Mouse (Mus musculus): Measurements from ENCODE around the gene Dph1. TPM values are rescaled to one million over a fixed set of nuclear protein-coding genes. Genes with fewer than 3 reads are reported as not detected.

Gene Dph1
- polyA plus RNA-seq, 1 experiment from 2014 or later, result 10.9 TPM

DNA sequence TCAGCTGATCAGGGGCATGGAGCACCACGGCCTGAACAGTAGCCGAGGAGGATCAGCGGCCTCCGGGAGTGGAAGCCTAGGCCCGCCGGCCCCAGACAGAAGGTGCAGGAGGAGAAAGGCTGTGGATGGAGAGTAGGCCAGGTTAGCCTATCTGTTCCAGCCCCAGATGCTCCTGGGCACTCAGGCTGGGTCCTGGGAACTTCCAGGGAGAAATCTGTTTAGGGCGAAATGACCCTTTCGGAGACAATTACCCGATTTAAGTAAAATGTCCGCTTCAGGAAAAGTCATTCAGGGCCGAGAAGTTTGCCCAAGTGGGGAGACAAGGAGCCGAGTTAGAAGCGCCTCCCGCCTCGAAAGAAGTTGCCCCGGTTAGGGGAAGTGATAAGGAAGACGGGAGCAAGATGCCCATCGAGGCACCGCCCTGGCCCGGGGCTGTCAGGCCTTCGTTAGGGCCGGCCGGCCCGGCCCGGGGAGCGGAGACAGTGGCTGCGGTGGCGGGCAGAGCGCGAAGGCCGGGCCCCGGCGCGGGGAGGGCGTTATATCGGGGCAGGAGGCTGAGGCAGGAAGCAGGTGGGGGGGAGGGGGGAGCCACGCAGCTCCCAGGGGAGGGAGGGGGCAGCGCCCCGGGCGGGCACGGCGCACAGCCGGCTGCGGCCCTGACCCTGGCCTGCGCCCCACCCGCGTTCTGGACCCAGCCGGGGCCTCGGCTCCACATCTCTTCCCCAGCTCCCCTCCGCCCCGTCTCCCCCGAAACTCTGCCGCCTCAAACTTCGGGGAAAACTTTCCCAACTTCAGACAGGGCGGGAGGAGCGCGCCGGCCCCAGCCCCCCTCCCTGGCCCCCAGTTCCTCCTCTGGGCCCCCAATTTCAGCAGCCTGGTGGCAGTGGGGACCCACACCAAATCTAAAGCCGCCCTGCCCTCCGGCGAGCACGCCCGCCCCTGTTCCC, 23.1 kb downstream of the Dph1 start:
- Histone ChIP-seq H3K4me1 (ENCODE audit: insufficient read depth) (peaks cover 62% of the 10 kb centered on the region), H3K9ac (replicated peaks) (peak overlapping the region; percentile 65), H3K4me3 (ENCODE audit: low read depth, low read length) (peak overlapping the region; percentile 62), H3K27me3 (ENCODE audit: insufficient read depth, low read length) (peaks cover 87% of the 10 kb centered on the region), H3K27ac (ENCODE audit: low read depth) (peak overlapping the region; percentile 57; the same call in 1 of the 2 replicates), H3K4me2 (ENCODE audit: low read depth, low read length) (peak overlapping the region; percentile 91), H3K9me3 (ENCODE audit: low read length) (no peaks in the 10 kb centered on the region), H3K36me3 (replicated peaks; ENCODE audit: insufficient read depth, low read length) (peaks cover 6% of the 10 kb centered on the region)
- TF ChIP-seq CTCF (IDR thresholded peaks at IDR 0.05; ENCODE audit: low read depth), result no peak
- DNase-seq, result peak; percentile 36
- no peak for ATAC-seq
- WGBS (ENCODE audit: insufficient replicate concordance), result 4% methylated on average over 46 of the region's 63 CpGs

DNA sequence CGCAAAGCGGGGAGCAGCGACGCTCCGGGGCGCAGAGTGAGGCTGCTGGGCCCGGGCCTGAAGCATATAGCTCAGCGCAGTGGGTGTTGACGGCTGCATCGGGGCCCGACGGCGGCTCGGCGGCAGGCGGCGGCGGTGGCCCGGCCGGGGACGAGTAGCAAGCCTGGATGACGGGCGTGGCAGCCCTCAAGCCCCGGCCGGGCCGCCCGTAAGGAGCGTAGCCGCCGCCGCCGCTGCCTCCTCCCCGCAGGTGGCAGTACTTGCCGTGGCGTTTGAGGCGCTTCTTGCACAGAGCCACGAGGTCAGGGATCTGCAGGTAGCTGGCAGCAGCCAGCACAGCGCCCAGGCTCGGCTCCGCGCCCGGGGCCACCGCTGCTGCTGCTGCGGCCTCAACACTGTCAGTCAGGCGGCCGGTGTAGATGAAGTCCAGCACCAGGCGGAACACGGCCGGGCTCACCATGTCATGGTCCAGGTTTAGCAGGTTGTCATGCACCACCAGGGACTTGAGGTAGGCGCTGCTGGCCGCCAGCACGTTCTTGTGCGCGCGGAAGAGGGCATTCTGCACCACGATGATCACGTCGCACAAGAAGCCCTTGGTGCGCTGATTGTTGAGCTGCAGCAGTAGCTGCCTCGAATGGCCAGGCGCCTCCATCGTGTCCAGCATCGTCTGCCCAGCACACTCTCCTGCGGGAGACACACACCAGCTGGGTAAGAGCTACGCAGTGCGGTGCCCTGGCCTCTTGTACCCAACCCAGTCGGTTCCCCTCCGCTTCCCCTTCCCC, 24.0 kb downstream of the Dph1 start:
- H3K27me3 ChIP-seq (ENCODE audit: insufficient read depth, low read length), result peaks cover 79% of the 10 kb centered on the region
- H3K4me2 ChIP-seq (ENCODE audit: low read depth, low read length), result peak overlapping the region; percentile 91
- TF ChIP-seq EP300 (IDR thresholded peaks at IDR 0.05; ENCODE audit: low read depth) (no peak), CTCF (IDR thresholded peaks at IDR 0.05; ENCODE audit: low read depth) (no peak)
- peak overlapping the region; percentile 34 for H3K9ac ChIP-seq (replicated peaks)
- DNase-seq (peak; percentile 48), ATAC-seq (no peak)
- WGBS (ENCODE audit: insufficient replicate concordance), result 4% methylated on average over 67 of the region's 68 CpGs
- H3K9me3 ChIP-seq (ENCODE audit: low read length), result no peaks in the 10 kb centered on the region
- H3K36me3 ChIP-seq (replicated peaks; ENCODE audit: insufficient read depth, low read length), result peaks cover 7% of the 10 kb centered on the region
- H3K27ac ChIP-seq (ENCODE audit: low read depth), result no peak overlapping the region
- H3K4me3 ChIP-seq (ENCODE audit: low read depth, low read length), result peak overlapping the region; percentile 62
- H3K4me1 ChIP-seq (ENCODE audit: insufficient read depth), result peaks cover 54% of the 10 kb centered on the region

DNA sequence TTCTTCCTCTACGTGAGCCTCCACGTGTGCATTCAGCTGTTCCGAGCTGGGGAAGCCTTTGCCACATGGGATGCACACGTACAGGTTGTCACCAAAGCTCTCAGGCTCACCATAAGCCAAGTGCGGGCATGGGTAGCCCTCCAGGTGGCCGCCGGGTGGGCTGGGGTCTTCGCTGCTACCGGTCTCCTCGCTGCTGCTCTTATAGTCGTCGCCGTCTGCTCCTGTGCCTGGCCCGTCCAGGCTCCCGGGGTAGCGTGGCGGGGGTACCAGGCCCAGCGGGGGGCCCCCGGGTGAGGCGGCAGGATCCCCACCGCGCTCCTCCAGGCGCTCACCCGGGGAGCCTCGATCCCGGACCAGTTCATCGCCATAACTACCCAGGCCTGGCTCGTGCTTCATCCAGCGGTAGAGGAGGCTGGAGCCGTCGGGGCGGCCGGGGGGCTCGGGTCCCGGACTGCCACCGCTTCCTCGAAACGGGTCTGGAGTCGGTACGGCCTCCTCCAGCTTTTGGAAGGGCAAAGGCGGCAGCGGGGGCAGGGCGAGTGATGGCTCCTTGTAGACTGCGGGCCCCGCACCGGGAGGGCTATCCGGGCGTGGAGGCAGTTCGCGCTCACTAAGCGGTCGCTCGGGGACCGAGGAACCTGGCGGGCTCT, 24.7 kb downstream of the Dph1 start:
- peak overlapping the region; percentile 34 for H3K9ac ChIP-seq (replicated peaks)
- peaks cover 51% of the 10 kb centered on the region for H3K4me1 ChIP-seq (ENCODE audit: insufficient read depth)
- 14% methylated on average over 55 of the region's 55 CpGs for WGBS (ENCODE audit: insufficient replicate concordance)
- no peaks in the 10 kb centered on the region for H3K9me3 ChIP-seq (ENCODE audit: low read length)
- peaks cover 12% of the 10 kb centered on the region for H3K36me3 ChIP-seq (replicated peaks; ENCODE audit: insufficient read depth, low read length)
- TF ChIP-seq EP300 (IDR thresholded peaks at IDR 0.05; ENCODE audit: low read depth) (no peak), CTCF (IDR thresholded peaks at IDR 0.05; ENCODE audit: low read depth) (no peak)
- DNase-seq (peak; percentile 38), ATAC-seq (no peak)
- peak overlapping the region; percentile 91 for H3K4me2 ChIP-seq (ENCODE audit: low read depth, low read length)
- H3K4me3 ChIP-seq (ENCODE audit: low read depth, low read length), result peak overlapping the region; percentile 62
- peaks cover 71% of the 10 kb centered on the region for H3K27me3 ChIP-seq (ENCODE audit: insufficient read depth, low read length)
- H3K27ac ChIP-seq (ENCODE audit: low read depth), result no peak overlapping the region

DNA sequence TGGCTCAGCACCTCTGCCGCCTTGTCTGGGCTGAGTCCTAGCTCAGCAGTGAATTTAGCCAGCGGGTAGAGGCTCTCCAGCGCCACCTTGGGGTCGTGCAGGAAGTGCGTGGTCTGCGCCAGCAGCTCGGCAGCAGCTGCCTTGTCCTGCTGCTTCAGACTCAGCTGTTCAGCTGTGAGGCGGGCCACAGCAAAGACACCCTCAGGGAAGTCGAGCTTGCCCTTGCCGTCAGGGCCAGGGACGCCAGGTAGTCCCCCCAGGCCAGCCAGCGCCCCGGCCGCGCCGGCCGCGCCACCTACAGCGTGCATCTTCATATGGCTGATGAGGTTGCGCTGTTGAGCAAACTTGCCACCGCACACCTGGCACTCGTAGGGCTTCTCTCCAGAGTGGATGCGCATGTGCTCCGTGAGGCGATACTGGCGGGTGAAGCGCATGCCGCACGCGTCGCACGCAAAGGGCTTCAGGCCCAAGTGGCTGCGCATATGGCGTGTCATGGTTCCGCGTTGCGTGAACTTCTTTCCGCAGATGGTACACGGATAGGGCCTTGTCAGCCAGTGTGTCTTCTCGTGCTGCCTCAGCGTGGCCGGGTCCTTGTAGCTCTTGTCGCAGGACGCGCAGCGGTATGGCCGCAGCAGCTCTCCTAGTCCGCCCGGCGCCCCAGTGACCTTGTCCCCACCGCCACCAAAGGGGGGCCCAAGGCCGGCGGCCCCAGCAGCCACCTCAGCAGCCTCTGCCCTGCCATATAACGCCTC, 25.4 kb downstream of the Dph1 start:
- Histone ChIP-seq H3K9ac (replicated peaks) (peak overlapping the region; percentile 34; the same call in 1 of the 2 replicates), H3K9me3 (ENCODE audit: low read length) (no peaks in the 10 kb centered on the region), H3K4me1 (ENCODE audit: insufficient read depth) (peaks cover 51% of the 10 kb centered on the region), H3K4me2 (ENCODE audit: low read depth, low read length) (peak overlapping the region; percentile 24), H3K27me3 (ENCODE audit: insufficient read depth, low read length) (peaks cover 64% of the 10 kb centered on the region), H3K4me3 (ENCODE audit: low read depth, low read length) (peak overlapping the region; percentile 62; the same call in 1 of the 2 replicates), H3K27ac (ENCODE audit: low read depth) (no peak overlapping the region), H3K36me3 (replicated peaks; ENCODE audit: insufficient read depth, low read length) (peaks cover 13% of the 10 kb centered on the region)
- ATAC-seq, result peak; percentile 38
- 10% methylated on average over 53 of the region's 54 CpGs for WGBS (ENCODE audit: insufficient replicate concordance)
- TF ChIP-seq EP300 (IDR thresholded peaks at IDR 0.05; ENCODE audit: low read depth), result no peak
- peak; percentile 90 for TF ChIP-seq CTCF (IDR thresholded peaks at IDR 0.05; ENCODE audit: low read depth)
- peak; percentile 83 for DNase-seq

DNA sequence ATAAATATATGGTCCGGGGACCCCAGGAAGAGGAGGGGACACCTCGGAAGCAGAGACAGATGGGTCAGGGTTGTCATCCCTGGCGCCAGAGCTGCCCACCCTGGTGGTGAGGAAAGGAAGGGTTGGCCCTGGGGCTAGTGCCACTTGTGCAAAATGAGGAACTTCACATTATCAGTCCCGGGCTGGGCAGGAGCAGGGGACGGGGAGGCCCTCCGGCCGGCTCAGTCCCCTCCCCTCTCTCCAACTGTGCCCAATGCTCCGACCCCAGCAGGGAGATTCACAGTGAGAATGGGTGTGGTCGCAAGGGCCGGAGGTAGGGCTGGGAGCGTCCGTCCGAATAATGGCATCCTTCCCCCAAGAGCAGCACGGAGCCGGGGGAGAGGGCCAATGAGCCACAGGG, 26.3 kb downstream of the Dph1 start:
- DNase-seq (peak; percentile 52), ATAC-seq (no peak)
- Histone ChIP-seq H3K4me1 (ENCODE audit: insufficient read depth) (peaks cover 44% of the 10 kb centered on the region), H3K4me3 (ENCODE audit: low read depth, low read length) (peak overlapping the region; percentile 62; the same call in 1 of the 2 replicates), H3K4me2 (ENCODE audit: low read depth, low read length) (peak overlapping the region; percentile 24), H3K9me3 (ENCODE audit: low read length) (no peaks in the 10 kb centered on the region), H3K27ac (ENCODE audit: low read depth) (no peak overlapping the region), H3K36me3 (replicated peaks; ENCODE audit: insufficient read depth, low read length) (peaks cover 20% of the 10 kb centered on the region), H3K27me3 (ENCODE audit: insufficient read depth, low read length) (peaks cover 56% of the 10 kb centered on the region), H3K9ac (replicated peaks) (no peak overlapping the region)
- TF ChIP-seq EP300 (IDR thresholded peaks at IDR 0.05; ENCODE audit: low read depth) (no peak), CTCF (IDR thresholded peaks at IDR 0.05; ENCODE audit: low read depth) (peak; percentile 29; the same call in 1 of the 2 replicates)
- WGBS (ENCODE audit: insufficient replicate concordance), result 11% methylated on average over 15 of the region's 15 CpGs
